ENCODE assay signal across 10 mouse cellular contexts in the genomic region with DNA sequence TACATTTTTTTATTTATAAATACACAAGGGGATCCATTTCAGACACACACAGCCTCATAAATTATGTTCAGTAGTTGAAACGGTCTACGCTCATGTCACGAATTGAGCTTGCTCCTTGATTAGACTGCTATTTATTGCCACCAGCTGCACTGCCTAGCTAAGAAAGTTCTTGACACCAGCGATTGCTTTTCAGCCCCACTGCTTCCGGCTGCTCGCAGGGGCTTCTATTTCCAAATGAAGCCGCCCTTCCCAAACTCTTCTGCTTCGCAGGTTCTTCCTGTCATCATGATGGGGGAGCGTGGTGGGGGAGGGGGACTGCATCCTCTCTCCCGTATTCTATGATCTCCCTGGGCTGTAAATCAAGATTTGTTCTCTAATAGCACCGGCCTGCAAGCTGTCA.
DNase-seq lines count a peak whose midpoint lies in the region; ATAC-seq and TF ChIP-seq lines count a peak whose summit lies in the region.
"Had no signal": no experiment of that assay in that cellular context is flagged by ENCODE, and none has a peak within 500 bp of the region (broad histone marks: within the 10 kb centered on the region; RNA-seq: fewer than 3 reads in every experiment).

No protein-coding gene starts in this region.

- 4% methylated on average over 11 of the region's 11 CpGs for WGBS in kidney, embryonic 15.5 days
- WGBS in kidney, adult 2 months = 9% methylated on average over 11 of the region's 11 CpGs
- 52% methylated on average over 11 of the region's 11 CpGs for WGBS in embryonic facial prominence, embryonic 10.5 days
- WGBS in hindbrain, embryonic 12.5 days = 38% methylated on average over 11 of the region's 11 CpGs

- H3K36me3 ChIP-seq in kidney, embryonic 15.5 days = no peaks in the 10 kb centered on the region
- H3K36me3 ChIP-seq in kidney, adult 2 months (ENCODE audit: control insufficient read depth, insufficient read depth, low read length) = no peaks in the 10 kb centered on the region
- H3K36me3 ChIP-seq in embryonic facial prominence, embryonic 10.5 days (replicated peaks) = no peaks in the 10 kb centered on the region
- H3K36me3 ChIP-seq in hindbrain, embryonic 12.5 days = no peaks in the 10 kb centered on the region
- H3K36me3 ChIP-seq: liver, embryonic 15.5 days had no signal

- no peaks in the 10 kb centered on the region for H3K27me3 ChIP-seq in kidney, embryonic 15.5 days
- H3K27me3 ChIP-seq in kidney, adult 2 months (replicated peaks; ENCODE audit: control insufficient read depth, insufficient read depth, low read length) = no peaks in the 10 kb centered on the region
- no peaks in the 10 kb centered on the region; the same call in 1 of the 2 replicates for H3K27me3 ChIP-seq in embryonic facial prominence, embryonic 10.5 days (replicated peaks; ENCODE audit: low read depth, poor library complexity, severe bottlenecking)
- H3K27me3 ChIP-seq in hindbrain, embryonic 12.5 days = no peaks in the 10 kb centered on the region
- H3K27me3 ChIP-seq: liver, embryonic 15.5 days had no signal

- H3K4me1 ChIP-seq in kidney, embryonic 15.5 days = peaks cover 19% of the 10 kb centered on the region
- H3K4me1 ChIP-seq in kidney, adult 2 months (ENCODE audit: control insufficient read depth, insufficient read depth, low read length) = 0 out of 2 replicates have a peak, but pooled peaks cover 6% of the 10 kb centered on the region
- peaks cover 19% of the 10 kb centered on the region for H3K4me1 ChIP-seq in embryonic facial prominence, embryonic 10.5 days
- H3K4me1 ChIP-seq in hindbrain, embryonic 12.5 days = peaks cover 12% of the 10 kb centered on the region
- H3K4me1 ChIP-seq: liver, embryonic 15.5 days had no signal

- H3K27ac ChIP-seq in kidney, embryonic 15.5 days = peak overlapping the region; percentile 61
- no peak overlapping the region for H3K27ac ChIP-seq in kidney, adult 2 months (ENCODE audit: insufficient read depth, low read depth, low read length)
- H3K27ac ChIP-seq in embryonic facial prominence, embryonic 10.5 days (replicated peaks) = no peak overlapping the region
- peak overlapping the region; percentile 44; the same call in 1 of the 2 replicates for H3K27ac ChIP-seq in hindbrain, embryonic 12.5 days
- H3K27ac ChIP-seq: liver, embryonic 15.5 days had no signal

- peak; percentile 79 for ATAC-seq in kidney, embryonic 15.5 days (replicated peaks; ENCODE audit: low FRiP score)
- ATAC-seq in hindbrain, embryonic 12.5 days (ENCODE audit: low FRiP score) = no peak

- peak overlapping the region; percentile 49 for H3K4me2 ChIP-seq in kidney, embryonic 15.5 days
- H3K4me2 ChIP-seq in hindbrain, embryonic 12.5 days (replicated peaks) = no peak overlapping the region; the same call in 1 of the 2 replicates
- H3K4me2 ChIP-seq: liver, embryonic 15.5 days had no signal

- TF ChIP-seq CTCF in kidney, adult 2 months (conservative IDR thresholded peaks at IDR 0.05; ENCODE audit: insufficient read depth, insufficient read length, low read depth, low read length) = no peak

- DNase-seq in kidney, adult 2 months = no peak
- DNase-seq in embryonic facial prominence, embryonic 10.5 days (ENCODE audit: low spot score) = peak; percentile 31
- peak; percentile 29 for DNase-seq in neural tube, embryonic 10.5 days (ENCODE audit: extremely low spot score, low spot score)
- no peak for DNase-seq in layer of hippocampus, postnatal 14 days (ENCODE audit: low spot score in 2 of 2)
- no peak for DNase-seq in lung, postnatal 10 days
- DNase-seq in adrenal gland, postnatal 10 days = no peak
- DNase-seq: gastrocnemius, postnatal 10 days had no signal

- H3K9ac ChIP-seq in kidney, embryonic 15.5 days = no peak overlapping the region
- no peak overlapping the region for H3K9ac ChIP-seq in hindbrain, embryonic 12.5 days
- H3K9ac ChIP-seq: liver, embryonic 15.5 days had no signal

- no peaks in the 10 kb centered on the region for H3K9me3 ChIP-seq in kidney, embryonic 15.5 days (replicated peaks)
- H3K9me3 ChIP-seq in embryonic facial prominence, embryonic 10.5 days = no peaks in the 10 kb centered on the region
- H3K9me3 ChIP-seq in hindbrain, embryonic 12.5 days (replicated peaks) = no peaks in the 10 kb centered on the region
- H3K9me3 ChIP-seq: liver, embryonic 15.5 days had no signal

- TF ChIP-seq POLR2A in kidney, adult 2 months (IDR thresholded peaks at IDR 0.05; ENCODE audit: low read depth, low read length) = no peak

- H3K4me3 ChIP-seq in kidney, embryonic 15.5 days (replicated peaks) = no peak overlapping the region
- H3K4me3 ChIP-seq in kidney, adult 2 months (ENCODE audit: insufficient read depth, low read depth, low read length) = no peak overlapping the region
- no peak overlapping the region; the same call in 1 of the 2 replicates for H3K4me3 ChIP-seq in embryonic facial prominence, embryonic 10.5 days
- H3K4me3 ChIP-seq in hindbrain, embryonic 12.5 days = no peak overlapping the region
- H3K4me3 ChIP-seq: liver, embryonic 15.5 days had no signal

Comparison
In these comparisons a context has a peak if more than half of its experiments do, and no peak if none do; other contexts are left out.
1. H3K27ac ChIP-seq: peak in kidney, embryonic 15.5 days (single experiment) and hindbrain, embryonic 12.5 days (single experiment); none in kidney, adult 2 months (single experiment) and embryonic facial prominence, embryonic 10.5 days (single experiment).
2. DNase-seq: peak in embryonic facial prominence, embryonic 10.5 days (single experiment) and neural tube, embryonic 10.5 days (single experiment); none in kidney, adult 2 months (single experiment), layer of hippocampus, postnatal 14 days (0 of 2), lung, postnatal 10 days (single experiment) and adrenal gland, postnatal 10 days (single experiment).